Mouse (Mus musculus) heart, embryonic 15.5 days (tissue): ENCODE measurements around the gene 1700001K19Rik. TPM values are rescaled to one million over a fixed set of nuclear protein-coding genes. Genes with fewer than 3 reads are reported as not detected.

ENCODE experiments used
- ATAC-seq: fragments of 200-750 bp; cut with Nextera tagmentation; replicated peaks from 2 replicates; pipeline ENCODE4 v1.8.0; 2017; ENCODE audit warnings: low read depth, moderate TSS enrichment; ENCODE audit not compliant: insufficient number of reproducible peaks, insufficient read depth, low FRiP score
- H3K27ac ChIP-seq: fragments of 300-500 bp; sonication (generic); 2 replicates; pipeline ENCODE4 v1.5.1; 2015; ENCODE audit warnings: mild to moderate bottlenecking, inconsistent platforms
- H3K27me3 ChIP-seq: fragments of 300-500 bp; sonication (generic); 2 replicates; pipeline ENCODE4 v1.6.1; 2015; ENCODE audit warnings: inconsistent platforms
- H3K36me3 ChIP-seq: fragments of 300-500 bp; sonication (generic); 2 replicates; pipeline ENCODE4 v1.6.1; 2015; ENCODE audit warnings: mild to moderate bottlenecking, inconsistent platforms
- H3K4me1 ChIP-seq: fragments of 300-500 bp; sonication (generic); replicated peaks from 2 replicates; pipeline ENCODE4 v1.6.1; 2015; ENCODE audit warnings: inconsistent platforms
- H3K4me2 ChIP-seq: fragments of 300-500 bp; sonication (generic); 2 replicates; pipeline ENCODE4 v1.6.1; 2015; ENCODE audit warnings: inconsistent platforms, mild to moderate bottlenecking, moderate library complexity
- H3K4me3 ChIP-seq: fragments of 300-500 bp; sonication (generic); 2 replicates; pipeline ENCODE4 v1.5.1; 2015; ENCODE audit warnings: mild to moderate bottlenecking, inconsistent platforms
- H3K9ac ChIP-seq: fragments of 300-500 bp; sonication (generic); 2 replicates; pipeline ENCODE4 v1.6.1; 2015; ENCODE audit warnings: mild to moderate bottlenecking, inconsistent platforms
- H3K9me3 ChIP-seq: fragments of 300-500 bp; sonication (generic); replicated peaks from 2 replicates; pipeline ENCODE4 v1.6.1; 2016; ENCODE audit warnings: inconsistent platforms
- WGBS: fragments of 180-500 bp; shearing (Covaris S2); methylation state at CpG from one replicate; pipeline ENCODE4 v1.1.7; 2015; ENCODE audit warnings: mixed read lengths; 5-methylcytosine and 5-hydroxymethylcytosine counted together
- microRNA-seq: library from miRNA; unstranded; fragments of <30 nt; microRNA quantifications from one replicate; pipeline ENCODE4, GENCODE M21; 2016
- polyA plus RNA-seq: library from polyadenylated mRNA; unstranded; fragments of >200 nt; fragmentation: Nextera tagmentation; extraction: Ambion mirVana; gene quantifications from 2 replicates; pipeline ENCODE4 v1.2.1, GENCODE M21; 2015

The 1700001K19Rik gene
- polyA plus RNA-seq, 1 experiment from 2014 or later: not detected

DNA sequence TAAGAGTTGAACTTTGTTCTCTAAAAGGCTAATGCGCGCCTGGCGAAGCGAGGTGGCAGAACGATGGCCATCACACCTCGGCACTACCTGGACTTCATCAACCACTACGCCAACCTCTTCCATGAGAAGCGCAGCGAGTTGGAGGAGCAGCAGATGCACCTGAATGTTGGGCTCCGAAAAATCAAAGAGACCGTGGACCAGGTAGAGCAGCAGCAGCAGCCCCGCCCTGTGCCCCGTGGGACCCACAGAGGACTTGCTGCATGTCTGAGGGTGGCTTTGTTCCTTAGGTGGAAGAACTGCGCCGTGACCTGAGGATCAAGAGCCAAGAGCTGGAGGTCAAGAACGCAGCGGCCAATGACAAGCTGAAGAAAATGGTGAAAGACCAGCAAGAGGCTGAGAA is 31.0 kb downstream of the 1700001K19Rik start:
- no peak for ATAC-seq
- WGBS: 95% methylated on average over 17 of the region's 17 CpGs

DNA sequence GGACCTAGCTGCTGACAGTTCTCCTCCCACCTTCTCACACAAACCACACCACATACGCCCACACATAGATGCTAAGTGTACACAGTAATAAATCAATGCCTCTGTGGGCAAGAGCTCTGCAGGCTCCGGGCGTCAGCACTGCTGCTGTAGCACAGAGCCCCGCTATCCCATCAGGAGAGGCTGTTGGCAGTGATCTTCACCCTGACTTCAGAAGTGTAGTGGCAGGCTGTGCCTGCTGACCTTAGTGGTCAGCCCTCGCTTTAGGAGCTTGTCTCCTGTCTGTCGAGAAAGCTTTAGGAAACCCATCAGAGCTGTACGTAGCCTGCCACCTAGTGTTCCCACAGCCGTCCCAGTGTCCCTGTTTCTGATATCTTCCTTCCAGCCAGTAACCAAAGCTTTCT is 32.2 kb downstream of the 1700001K19Rik start:
- 81% methylated on average over 8 of the region's 8 CpGs for WGBS
- Histone ChIP-seq H3K9ac (no peak overlapping the region), H3K27me3 (no peaks in the 10 kb centered on the region), H3K4me1 (no peaks in the 10 kb centered on the region), H3K4me2 (no peak overlapping the region), H3K36me3 (peaks cover 97% of the 10 kb centered on the region), H3K4me3 (no peak overlapping the region), H3K9me3 (no peaks in the 10 kb centered on the region), H3K27ac (no peak overlapping the region)
- ATAC-seq: no peak

More for the DNA sequence above, 31.0 kb downstream of the 1700001K19Rik start:
- no peak overlapping the region for H3K27ac ChIP-seq
- no peaks in the 10 kb centered on the region for H3K27me3 ChIP-seq
- H3K4me1 ChIP-seq: no peaks in the 10 kb centered on the region
- H3K9me3 ChIP-seq: no peaks in the 10 kb centered on the region
- no peak overlapping the region for H3K4me2 ChIP-seq
- H3K36me3 ChIP-seq: peaks cover 97% of the 10 kb centered on the region
- H3K9ac ChIP-seq: no peak overlapping the region
- no peak overlapping the region for H3K4me3 ChIP-seq

DNA sequence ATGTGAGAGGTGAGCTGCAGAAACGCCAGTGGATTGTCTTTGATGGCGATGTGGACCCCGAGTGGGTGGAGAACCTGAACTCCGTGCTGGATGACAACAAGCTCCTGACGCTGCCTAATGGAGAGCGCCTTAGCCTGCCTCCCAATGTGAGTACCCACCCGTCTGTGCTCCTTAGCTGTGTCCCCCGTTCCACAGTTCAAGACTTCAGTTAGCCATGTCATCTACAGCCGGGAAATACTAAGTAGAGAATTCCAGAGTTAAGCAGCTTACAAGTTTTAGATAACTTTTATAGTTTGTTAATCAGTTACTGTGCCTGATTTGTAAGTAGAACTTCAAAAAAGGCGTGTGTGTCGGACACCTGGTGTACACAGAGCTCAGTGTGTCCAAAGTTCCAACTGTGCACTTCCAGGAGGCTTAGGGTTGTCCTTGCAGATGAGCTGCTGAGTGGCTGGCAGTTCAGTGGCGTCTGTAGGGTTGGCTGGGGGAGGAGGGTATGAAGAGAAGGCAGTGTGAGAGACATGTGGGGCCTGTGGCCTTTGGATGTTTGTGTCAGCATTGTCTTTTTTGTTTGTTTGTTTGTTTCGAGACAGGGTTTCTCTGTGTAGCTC is 44.8 kb downstream of the 1700001K19Rik start:
- H3K36me3 ChIP-seq: peaks cover 100% of the 10 kb centered on the region
- no peak for ATAC-seq
- no peak overlapping the region for H3K4me2 ChIP-seq
- no peak overlapping the region for H3K9ac ChIP-seq
- 90% methylated on average over 13 of the region's 13 CpGs for WGBS
- H3K27ac ChIP-seq: no peak overlapping the region
- no peaks in the 10 kb centered on the region for H3K27me3 ChIP-seq
- no peaks in the 10 kb centered on the region for H3K4me1 ChIP-seq
- no peak overlapping the region for H3K4me3 ChIP-seq
- H3K9me3 ChIP-seq: no peaks in the 10 kb centered on the region

DNA sequence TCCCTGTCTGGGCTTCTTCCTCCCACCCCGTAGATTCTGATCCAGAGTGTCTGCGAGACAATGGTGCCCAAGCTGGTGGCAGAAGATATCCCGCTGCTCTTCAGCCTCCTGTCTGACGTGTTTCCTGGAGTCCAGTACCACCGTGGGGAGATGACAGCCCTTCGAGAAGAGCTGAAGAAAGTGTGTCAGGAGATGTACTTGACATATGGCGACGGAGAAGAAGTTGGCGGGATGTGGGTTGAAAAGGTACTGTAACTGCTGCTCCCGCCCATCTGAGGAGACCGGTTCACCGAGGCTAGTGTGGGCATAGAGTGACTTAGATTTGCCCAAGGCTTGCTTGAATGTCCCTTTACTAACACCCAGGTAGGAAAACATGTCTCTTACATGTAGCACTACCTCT is 46.1 kb downstream of the 1700001K19Rik start:
- Histone ChIP-seq H3K27ac (no peak overlapping the region), H3K4me3 (no peak overlapping the region), H3K36me3 (peaks cover 100% of the 10 kb centered on the region), H3K27me3 (no peaks in the 10 kb centered on the region), H3K9ac (no peak overlapping the region), H3K9me3 (no peaks in the 10 kb centered on the region), H3K4me2 (no peak overlapping the region), H3K4me1 (no peaks in the 10 kb centered on the region)
- no peak for ATAC-seq
- 82% methylated on average over 12 of the region's 12 CpGs for WGBS

DNA sequence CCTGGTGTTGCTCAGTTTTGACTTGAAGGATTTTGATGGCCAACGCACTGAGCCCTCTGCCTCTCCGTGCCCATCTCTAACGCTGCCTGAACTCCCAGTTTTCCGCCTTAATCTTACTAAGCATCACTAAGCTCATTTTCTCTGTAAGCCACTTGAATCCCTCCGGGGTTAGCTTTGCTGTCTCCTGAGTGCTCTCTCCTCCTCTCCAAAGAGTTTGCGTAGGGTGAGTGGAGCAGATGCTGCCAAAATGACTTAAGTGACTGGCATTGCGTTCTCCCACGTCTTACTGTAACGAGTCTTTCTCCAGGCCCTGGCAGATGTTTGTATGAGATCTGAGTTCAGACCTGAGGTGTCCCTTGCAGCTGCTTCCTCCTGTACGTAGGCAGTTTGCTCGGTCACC is 52.4 kb downstream of the 1700001K19Rik start:
- Histone ChIP-seq H3K27me3 (no peaks in the 10 kb centered on the region), H3K4me2 (no peak overlapping the region), H3K9ac (no peak overlapping the region), H3K4me3 (no peak overlapping the region), H3K9me3 (no peaks in the 10 kb centered on the region), H3K36me3 (peaks cover 100% of the 10 kb centered on the region), H3K4me1 (no peaks in the 10 kb centered on the region), H3K27ac (no peak overlapping the region)
- no peak for ATAC-seq
- WGBS: 97% methylated on average over 11 of the region's 11 CpGs

Small RNA genes lying within 50 kb of the gene (microRNA-seq; reads per million reads assigned to microRNA genes)
- gene Gm27299: not detected

Other genes starting within 250 kb of the 1700001K19Rik start
- 117 and 124 TPM in 2 replicates for gene Ppp2r5c, start 235.5 kb downstream of the 1700001K19Rik start, polyA plus RNA-seq
- 26.3 and 40.4 TPM in 2 replicates for gene Dync1h1, start 81.2 kb downstream of the 1700001K19Rik start, polyA plus RNA-seq
- 595 and 603 TPM in 2 replicates for gene Hsp90aa1, start 20.1 kb upstream of the 1700001K19Rik start, polyA plus RNA-seq
- gene Wdr20, start 55.3 kb upstream of the 1700001K19Rik start, polyA plus RNA-seq: 14.7 and 17.8 TPM in 2 replicates
- 3.0 and 4.0 TPM in 2 replicates for gene Mok, start 158.3 kb upstream of the 1700001K19Rik start, polyA plus RNA-seq
- gene Zfp839, start 167.6 kb upstream of the 1700001K19Rik start, polyA plus RNA-seq: 4.5 and 5.9 TPM in 2 replicates
- 55.2 and 64.2 TPM in 2 replicates for gene Cinp, start 206.5 kb upstream of the 1700001K19Rik start, polyA plus RNA-seq
- 2.0 and 3.2 TPM in 2 replicates for gene Tecpr2, start 206.6 kb upstream of the 1700001K19Rik start, polyA plus RNA-seq